Mouse (Mus musculus): ENCODE data around the gene Braf. TPM values are rescaled to one million over a fixed set of nuclear protein-coding genes. Genes with fewer than 3 reads are reported as not detected.

Braf gene
- total and polyA plus RNA-seq, 3 experiments, result 9.8 to 21.8 (median 11.2) TPM

DNA sequence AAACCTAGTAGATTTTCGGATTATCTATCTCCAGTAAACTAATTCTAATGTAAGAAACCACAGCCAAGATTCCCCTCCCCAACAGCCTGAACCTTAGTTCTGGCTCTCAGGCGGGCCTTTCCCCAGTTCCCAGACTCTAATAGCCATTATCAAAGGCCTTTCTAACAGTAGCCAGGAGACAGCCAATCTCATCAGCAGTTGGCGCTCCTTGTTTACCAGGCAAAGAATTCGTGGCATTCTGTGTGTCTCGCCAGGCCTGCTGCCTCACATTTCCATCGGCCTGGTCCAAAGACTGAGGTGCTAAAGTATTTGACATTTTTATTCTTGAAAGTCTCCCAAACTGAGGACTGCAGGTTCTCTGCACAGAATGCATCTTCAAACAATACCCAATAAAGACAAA lies 24.6 kb upstream of the Braf start:
- no peak for DNase-seq (ENCODE audit: extremely low read depth)
- Histone ChIP-seq H3K79me2 (replicated peaks; ENCODE audit: control insufficient read depth, extremely low read depth, insufficient read depth, poor library complexity, severe bottlenecking) (no peaks in the 10 kb centered on the region), H3K4me3 (replicated peaks in 1 of 3; ENCODE audit: low read depth in 2 of 3, low read length in 2 of 3, poor library complexity in 1 of 3) (no peak overlapping the region), H3K4me2 (ENCODE audit: insufficient read depth, low read depth, poor library complexity, severe bottlenecking) (no peak overlapping the region), H3K9ac (ENCODE audit: insufficient read depth, low read depth) (no peak overlapping the region), H3K4me1 (ENCODE audit: control insufficient read depth in 1 of 2, insufficient read depth in 2 of 2) (peaks cover 0 to 8% of the 10 kb centered on the region in 2 experiments; a peak in 2 of 4 replicates), H3K27ac (ENCODE audit: insufficient read depth, low read depth) (no peak overlapping the region), H3K36me3 (replicated peaks in 1 of 2; ENCODE audit: control insufficient read depth in 1 of 2, insufficient read depth in 1 of 2, low read length in 1 of 2) (no peaks in the 10 kb centered on the region), H3K27me3 (replicated peaks) (no peaks in the 10 kb centered on the region), H3K9me3 (replicated peaks; ENCODE audit: low read length) (no peaks in the 10 kb centered on the region)
- dilution Hi-C loops (cut with MboI; ENCODE audit: extremely low pct_ligation_motif_present, extremely low pct_unique_long_range_greater_than_20kb, low sequenced_read_pairs) (no loop called here), in situ Hi-C loops (cut with MboI; ENCODE audit: low pct_ligation_motif_present, low pct_unique_long_range_greater_than_20kb, low sequenced_read_pairs) (no loop called here)
- TF ChIP-seq PAX5 (IDR thresholded peaks at IDR 0.05; ENCODE audit: low read length), result no peak
- TF ChIP-seq RAD21 (IDR thresholded peaks at IDR 0.05; ENCODE audit: low read depth, low read length), result no peak
- no peak for TF ChIP-seq POLR2A (IDR thresholded peaks at IDR 0.05; ENCODE audit: low read depth, low read length)
- no peak for TF ChIP-seq MAZ (IDR thresholded peaks at IDR 0.05; ENCODE audit: low read depth, low read length)
- no peak for TF ChIP-seq CHD2 (IDR thresholded peaks at IDR 0.05; ENCODE audit: low read length)
- no peak for TF ChIP-seq USF2 (conservative IDR thresholded peaks at IDR 0.05; ENCODE audit: low read depth, low read length)
- no peak for TF ChIP-seq MAX (IDR thresholded peaks at IDR 0.05; ENCODE audit: low read length)
- TF ChIP-seq ZNF384 (IDR thresholded peaks at IDR 0.05; ENCODE audit: low read depth, low read length), result no peak
- TF ChIP-seq HCFC1 (IDR thresholded peaks at IDR 0.05; ENCODE audit: low read depth, low read length), result no peak
- no peak for TF ChIP-seq SMC3 (IDR thresholded peaks at IDR 0.05; ENCODE audit: low read depth, low read length)
- TF ChIP-seq NELFE (IDR thresholded peaks at IDR 0.05; ENCODE audit: low read depth, low read length), result no peak
- no peak for TF ChIP-seq TCF12 (IDR thresholded peaks at IDR 0.05; ENCODE audit: low read depth, low read length)
- no peak for TF ChIP-seq TBP (conservative IDR thresholded peaks at IDR 0.05; ENCODE audit: low read depth, low read length)
- TF ChIP-seq SIN3A (IDR thresholded peaks at IDR 0.05; ENCODE audit: low read length), result no peak
- TF ChIP-seq MXI1 (IDR thresholded peaks at IDR 0.05; ENCODE audit: low read depth, low read length), result no peak
- TF ChIP-seq GABPA (IDR thresholded peaks at IDR 0.05; ENCODE audit: insufficient replicate concordance, low read depth, low read length), result no peak
- TF ChIP-seq ELF1 (IDR thresholded peaks at IDR 0.05; ENCODE audit: low read depth, low read length), result no peak
- TF ChIP-seq ZC3H11A (IDR thresholded peaks at IDR 0.05; ENCODE audit: low read depth, low read length), result no peak
- TF ChIP-seq BHLHE40 (IDR thresholded peaks at IDR 0.05; ENCODE audit: low read depth, low read length), result no peak

DNA sequence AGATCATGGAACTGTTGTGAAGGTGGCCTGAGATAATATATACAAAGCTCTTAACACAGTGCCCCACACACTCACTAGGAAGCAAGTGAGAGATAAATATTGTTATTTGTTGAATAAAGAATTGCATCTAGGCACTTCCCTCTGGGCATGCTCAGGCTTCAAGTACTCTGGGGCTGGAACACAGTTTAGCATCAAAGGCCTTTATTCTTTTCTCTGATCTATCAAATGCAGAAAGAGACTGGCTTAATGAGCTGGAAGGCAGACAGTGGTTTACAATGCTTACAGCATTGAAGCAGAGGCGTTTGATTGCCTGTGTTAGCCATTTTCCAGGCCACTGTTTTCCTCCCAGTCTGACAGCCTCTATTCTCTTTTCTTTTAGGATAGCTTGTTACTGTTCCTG lies 21.8 kb upstream of the Braf start:
- H3K36me3 ChIP-seq (replicated peaks in 1 of 2; ENCODE audit: control insufficient read depth in 1 of 2, insufficient read depth in 1 of 2, low read length in 1 of 2), result no peaks in the 10 kb centered on the region
- peaks cover 0 to 8% of the 10 kb centered on the region in 2 experiments; a peak in 2 of 4 replicates for H3K4me1 ChIP-seq (ENCODE audit: control insufficient read depth in 1 of 2, insufficient read depth in 2 of 2)
- dilution Hi-C loops (cut with MboI; ENCODE audit: extremely low pct_ligation_motif_present, extremely low pct_unique_long_range_greater_than_20kb, low sequenced_read_pairs) (no loop called here), in situ Hi-C loops (cut with MboI; ENCODE audit: low pct_ligation_motif_present, low pct_unique_long_range_greater_than_20kb, low sequenced_read_pairs) (no loop called here)
- no peaks in the 10 kb centered on the region for H3K9me3 ChIP-seq (replicated peaks; ENCODE audit: low read length)
- H3K4me2 ChIP-seq (ENCODE audit: insufficient read depth, low read depth, poor library complexity, severe bottlenecking), result no peak overlapping the region
- no peak overlapping the region for H3K9ac ChIP-seq (ENCODE audit: insufficient read depth, low read depth)
- H3K79me2 ChIP-seq (replicated peaks; ENCODE audit: control insufficient read depth, extremely low read depth, insufficient read depth, poor library complexity, severe bottlenecking), result no peaks in the 10 kb centered on the region
- TF ChIP-seq USF2 (conservative IDR thresholded peaks at IDR 0.05; ENCODE audit: low read depth, low read length) (no peak), ELF1 (IDR thresholded peaks at IDR 0.05; ENCODE audit: low read depth, low read length) (no peak), TBP (conservative IDR thresholded peaks at IDR 0.05; ENCODE audit: low read depth, low read length) (no peak), BHLHE40 (IDR thresholded peaks at IDR 0.05; ENCODE audit: low read depth, low read length) (no peak), MXI1 (IDR thresholded peaks at IDR 0.05; ENCODE audit: low read depth, low read length) (no peak), SIN3A (IDR thresholded peaks at IDR 0.05; ENCODE audit: low read length) (no peak), MAFK (IDR thresholded peaks at IDR 0.05; ENCODE audit: insufficient replicate concordance, low read length) (no peak), ZC3H11A (IDR thresholded peaks at IDR 0.05; ENCODE audit: low read depth, low read length) (no peak), GABPA (IDR thresholded peaks at IDR 0.05; ENCODE audit: insufficient replicate concordance, low read depth, low read length) (no peak), HCFC1 (IDR thresholded peaks at IDR 0.05; ENCODE audit: low read depth, low read length) (no peak)
- DNase-seq (ENCODE audit: extremely low read depth), result no peak
- H3K27me3 ChIP-seq (replicated peaks), result no peaks in the 10 kb centered on the region
- H3K27ac ChIP-seq (ENCODE audit: insufficient read depth, low read depth), result no peak overlapping the region
- no peak overlapping the region for H3K4me3 ChIP-seq (replicated peaks in 1 of 3; ENCODE audit: low read depth in 2 of 3, low read length in 2 of 3, poor library complexity in 1 of 3)

All from CH12.LX (cell line).